Mouse (Mus musculus) ES-CJ7 (cell line): ENCODE measurements around the gene Sh2d7.

Experiments
- DNase-seq: peaks from one replicate; pipeline ENCODE4 v3.0.0; 2011; ENCODE audit warnings: low read depth, low spot score

Gene Sh2d7

DNA sequence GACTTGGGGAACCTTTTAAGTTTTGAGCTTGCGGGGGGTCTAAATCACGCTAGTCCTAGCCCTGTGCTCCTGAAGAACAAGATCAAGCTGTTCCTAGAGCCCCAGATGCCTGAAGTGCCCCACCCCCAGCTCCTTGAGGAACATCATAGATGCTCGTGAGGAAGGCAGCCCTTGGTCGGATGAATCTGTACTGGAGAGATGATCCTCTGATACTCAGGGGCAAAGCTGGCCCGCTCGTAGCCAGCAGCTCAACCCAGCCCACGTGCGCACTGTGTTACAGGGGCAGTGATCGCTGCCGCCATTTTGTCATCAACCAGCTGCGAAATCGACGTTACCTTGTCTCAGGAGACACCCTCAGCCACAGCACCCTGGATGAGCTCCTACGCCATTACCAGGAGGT lies at the start of gene Sh2d7:
TSS of gene Sh2d7 (plus strand) at position 301 of the 400 bp plus-strand sequence.
- no peak for DNase-seq

DNA sequence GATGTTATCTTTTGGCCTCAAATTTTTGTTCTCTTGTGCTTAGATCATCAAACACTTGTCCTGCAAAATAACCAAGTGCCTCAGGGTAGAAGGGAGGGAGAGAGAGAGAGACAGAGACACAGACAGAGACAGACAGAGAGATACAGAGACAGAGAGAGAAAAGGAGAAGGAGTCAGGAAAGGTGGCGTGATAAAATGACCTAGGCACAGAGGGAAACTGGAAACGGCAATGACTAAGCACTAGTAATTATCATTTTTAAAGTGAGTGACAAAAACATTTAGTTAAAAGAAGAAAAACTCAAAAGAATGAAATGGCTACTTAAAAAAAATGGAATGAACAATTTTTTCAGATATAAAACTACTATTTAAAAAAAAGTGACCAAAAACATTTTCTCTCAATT lies 49.2 kb upstream of the Sh2d7 start:
- no peak for DNase-seq

DNA sequence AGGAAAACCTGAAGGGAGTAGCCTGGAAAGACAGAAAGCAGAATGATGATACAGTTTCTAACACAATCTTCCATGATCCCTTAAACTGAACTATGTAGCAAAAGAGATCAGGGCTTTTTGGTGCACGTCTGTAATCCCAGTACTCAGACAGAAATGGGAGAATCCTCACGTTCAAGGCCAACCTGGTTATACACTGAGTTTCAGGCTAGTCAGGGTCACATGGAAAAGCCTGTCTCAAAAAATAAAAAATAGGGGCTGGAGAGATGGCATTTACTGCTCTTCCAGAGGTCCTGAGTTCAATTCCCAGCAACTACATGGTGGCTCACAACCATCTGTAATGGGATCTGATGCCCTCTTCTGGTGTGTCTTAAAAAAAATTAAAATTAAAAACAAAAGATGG lies 48.4 kb upstream of the Sh2d7 start:
- DNase-seq: no peak

DNA sequence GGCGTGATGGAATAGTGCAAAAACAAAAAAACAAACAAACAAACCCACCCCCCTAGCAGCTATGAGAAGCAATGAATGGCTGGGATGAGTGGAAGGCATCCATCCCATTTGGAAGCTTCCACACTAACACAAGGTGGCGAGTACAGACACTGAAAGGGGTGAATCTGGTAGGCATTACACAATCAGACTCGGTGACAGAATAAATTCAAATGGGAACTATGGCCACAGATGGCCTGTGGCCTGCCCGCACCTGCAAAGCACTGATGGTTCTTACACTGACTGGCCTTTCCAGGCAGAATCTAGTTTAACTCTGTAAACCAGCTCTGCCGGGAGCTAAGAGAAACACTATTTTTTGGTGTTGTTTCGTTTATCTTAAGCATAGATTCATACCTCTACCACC lies 39.5 kb upstream of the Sh2d7 start:
- DNase-seq: no peak

DNA sequence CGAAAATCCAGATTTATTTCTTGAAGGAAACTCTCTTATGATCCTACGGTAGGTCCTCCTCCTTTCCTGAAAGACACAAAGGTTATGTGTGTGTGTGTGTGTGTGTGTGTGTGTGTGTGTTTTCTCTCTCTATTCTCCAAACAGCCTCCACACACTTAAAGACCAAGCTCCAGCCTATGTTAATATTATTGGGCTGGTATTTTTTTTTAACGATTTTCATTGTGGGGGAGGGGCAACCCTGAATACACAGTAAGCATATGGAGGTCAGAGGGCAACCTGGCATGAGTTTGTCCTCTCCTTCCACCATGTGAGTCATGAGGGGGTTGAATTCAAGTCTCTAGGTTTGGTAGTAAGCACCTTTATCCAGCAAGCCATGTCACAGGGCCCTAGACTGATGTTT lies 39.0 kb upstream of the Sh2d7 start:
- no peak for DNase-seq

DNA sequence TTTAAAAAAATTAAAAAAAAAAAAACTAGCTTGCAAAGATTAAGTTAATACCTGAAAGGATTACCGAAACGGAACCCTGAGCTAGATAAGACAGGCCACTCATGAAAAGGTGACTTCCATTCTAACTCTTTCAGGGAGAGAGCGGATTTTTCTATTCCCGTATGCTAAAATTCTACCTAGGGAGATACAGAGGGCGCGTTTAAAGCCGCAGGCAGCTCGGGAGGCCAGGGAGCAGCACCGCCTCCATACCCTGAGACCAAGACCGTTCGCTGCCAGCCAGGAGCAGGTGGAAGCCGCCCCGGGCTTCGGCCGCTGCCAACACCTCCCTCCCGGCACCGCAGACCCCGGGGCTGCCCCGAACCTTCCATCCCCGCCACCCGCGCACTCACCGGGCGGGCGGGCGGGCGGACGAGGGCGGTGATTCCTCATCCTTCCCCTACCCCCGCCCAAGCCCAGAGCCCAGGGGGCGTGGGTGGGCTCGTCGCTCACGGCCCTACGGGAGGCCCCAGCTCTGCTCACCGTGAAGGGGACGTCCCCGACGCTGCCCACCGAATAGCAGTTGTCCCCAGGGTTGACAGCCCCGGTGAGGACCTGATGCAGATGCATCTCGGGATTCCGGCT lies 37.8 kb upstream of the Sh2d7 start:
- peak; percentile 26 for DNase-seq

DNA sequence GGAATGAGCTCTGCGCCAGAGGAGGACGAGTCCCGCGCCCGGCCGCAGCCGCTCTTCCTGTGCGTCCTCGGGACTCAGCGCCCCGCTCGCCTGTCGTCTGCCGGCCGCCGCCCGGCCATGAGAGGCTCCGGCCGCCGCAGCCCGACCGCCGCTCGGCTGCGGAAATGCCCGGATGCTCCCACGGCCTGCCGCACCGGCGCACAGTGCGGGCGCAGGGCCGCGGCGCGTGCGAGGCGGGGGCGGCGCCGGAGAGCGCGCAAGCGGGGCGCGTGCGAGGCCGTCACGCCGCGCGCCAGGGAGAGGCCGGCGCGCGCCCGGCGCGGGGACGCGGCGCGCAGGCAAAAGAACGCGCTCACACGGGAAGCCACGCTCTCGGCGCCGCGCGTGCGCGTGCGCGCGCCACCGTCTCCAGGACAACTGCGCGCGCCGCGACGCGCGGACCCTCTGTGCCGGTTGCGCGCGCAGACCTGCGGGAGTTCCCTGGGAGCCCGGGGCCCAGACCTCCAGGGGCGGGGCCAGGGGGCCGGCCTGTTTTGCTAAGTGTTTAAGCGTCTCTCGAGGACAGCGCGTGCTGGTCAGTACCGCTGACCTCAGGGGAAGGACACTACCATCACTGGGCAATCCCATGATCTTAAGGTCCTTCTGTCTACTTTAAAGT lies 37.2 kb upstream of the Sh2d7 start, which contains the start of gene Dmxl2:
TSS of gene Dmxl2 (minus strand) at position 174 of the 658 bp plus-strand sequence.
- peak; percentile 90 for DNase-seq

DNA sequence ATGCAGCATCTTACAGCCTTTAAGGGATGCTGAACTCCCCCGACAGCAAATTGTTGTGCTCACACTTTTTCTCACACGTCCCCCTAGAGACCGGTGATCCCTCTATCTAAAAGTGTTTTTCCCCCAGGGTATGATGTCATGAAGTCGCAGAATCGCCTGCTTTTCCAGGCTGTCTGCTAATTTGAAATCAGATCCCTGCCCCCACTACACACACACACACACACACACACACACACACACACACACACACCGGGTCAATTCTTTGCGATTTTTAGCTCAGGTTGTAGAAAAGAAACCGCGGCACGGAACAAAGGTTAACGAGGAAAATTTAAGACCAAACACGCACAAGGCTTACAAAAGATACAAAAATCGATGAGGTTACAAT lies 36.7 kb upstream of the Sh2d7 start:
- no peak for DNase-seq

DNA sequence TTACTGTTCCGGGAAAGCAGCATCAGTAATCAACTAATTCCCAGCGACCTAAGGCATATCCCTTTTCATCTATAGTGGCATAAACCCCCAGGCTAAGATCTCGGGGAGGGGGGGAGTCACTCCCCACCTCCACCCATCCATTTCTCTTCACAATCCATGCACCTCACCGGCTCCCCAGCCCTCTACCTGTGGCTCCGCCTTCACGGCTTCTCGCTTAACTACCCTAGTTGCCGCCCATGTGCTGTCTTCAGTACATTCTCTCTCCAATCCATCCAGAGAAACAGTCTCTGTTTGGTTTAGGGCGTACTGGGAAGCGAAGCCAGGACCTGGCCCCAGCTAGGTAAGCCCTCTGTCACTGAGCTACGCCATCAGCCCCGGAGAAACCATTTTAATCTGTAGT lies 35.9 kb upstream of the Sh2d7 start:
- DNase-seq: peak; percentile 40

DNA sequence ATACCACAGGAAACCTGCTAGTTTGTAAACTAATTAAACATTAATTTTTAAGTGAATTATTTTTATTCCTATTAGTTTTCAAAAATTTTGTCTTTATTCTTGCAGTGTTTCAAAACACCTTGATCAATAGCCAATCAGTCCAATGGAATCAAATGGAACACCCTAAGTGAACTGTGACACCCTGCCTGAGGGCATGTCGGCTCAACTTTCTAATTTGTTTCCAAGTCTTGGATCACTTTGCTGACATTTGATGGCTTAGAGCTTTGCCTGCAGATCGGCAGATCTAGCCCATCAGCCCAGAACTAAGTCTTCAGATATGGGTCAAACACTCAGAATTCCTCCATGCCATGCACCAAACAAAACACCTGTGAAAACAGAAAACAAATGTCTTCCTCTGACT lies 22.8 kb upstream of the Sh2d7 start:
- DNase-seq: no peak

DNA sequence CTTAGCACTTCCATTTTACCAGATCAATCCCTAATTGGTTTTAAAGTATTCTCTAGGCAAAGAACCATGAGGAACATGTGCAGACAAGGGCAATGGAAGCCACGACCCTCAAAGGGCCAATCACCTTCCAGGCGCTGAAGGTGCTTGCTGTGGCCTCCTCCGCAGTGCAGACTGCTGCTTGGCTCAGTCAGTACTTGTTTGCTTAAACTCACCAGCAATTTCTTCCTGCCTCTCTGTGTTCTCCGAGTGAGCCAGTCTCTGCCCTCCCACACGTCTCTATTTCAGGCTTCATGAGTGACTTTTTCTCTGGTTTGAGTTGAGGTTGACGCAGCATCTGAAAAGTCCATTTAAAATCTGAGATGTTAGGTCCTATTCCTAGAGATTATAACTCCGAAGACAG lies 19.9 kb upstream of the Sh2d7 start:
- DNase-seq: no peak

DNA sequence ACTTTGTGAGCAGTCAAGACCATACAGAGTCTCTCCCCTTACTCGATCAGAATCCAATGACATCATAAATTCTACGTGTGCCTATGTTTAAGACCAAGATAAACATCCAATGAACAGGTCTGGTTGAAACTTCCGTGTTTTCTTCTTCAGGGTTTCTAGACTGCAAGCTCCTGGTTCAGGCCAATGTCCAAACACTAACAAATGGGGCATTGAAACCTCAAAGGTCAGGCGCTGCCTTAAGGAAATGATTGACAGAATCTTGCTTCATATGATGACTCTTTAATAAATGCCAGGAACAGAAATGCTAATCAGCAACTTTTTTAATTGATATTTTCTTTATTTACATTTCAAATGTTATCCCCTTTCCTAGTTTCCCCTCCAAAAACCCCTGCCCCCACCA lies 18.5 kb upstream of the Sh2d7 start:
- no peak for DNase-seq

DNA sequence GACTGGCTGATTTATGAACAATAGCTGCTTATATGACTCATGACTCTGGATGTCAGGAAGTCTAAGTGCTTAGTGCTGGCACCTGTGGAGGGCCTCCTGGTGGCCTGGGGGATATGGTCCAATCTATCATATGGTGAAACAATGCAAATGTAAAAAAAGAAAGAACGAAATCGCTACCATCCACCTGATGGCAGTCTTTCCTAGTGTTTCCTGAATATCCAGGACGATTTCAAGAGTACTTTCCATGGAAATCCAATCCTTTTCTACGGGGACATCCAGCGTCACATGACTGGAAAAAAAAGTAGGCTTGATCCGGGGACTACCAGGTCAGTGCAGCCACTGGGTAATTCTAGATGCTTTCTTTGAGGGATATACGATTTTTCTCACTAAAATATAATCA lies 11.1 kb upstream of the Sh2d7 start:
- no peak for DNase-seq

DNA sequence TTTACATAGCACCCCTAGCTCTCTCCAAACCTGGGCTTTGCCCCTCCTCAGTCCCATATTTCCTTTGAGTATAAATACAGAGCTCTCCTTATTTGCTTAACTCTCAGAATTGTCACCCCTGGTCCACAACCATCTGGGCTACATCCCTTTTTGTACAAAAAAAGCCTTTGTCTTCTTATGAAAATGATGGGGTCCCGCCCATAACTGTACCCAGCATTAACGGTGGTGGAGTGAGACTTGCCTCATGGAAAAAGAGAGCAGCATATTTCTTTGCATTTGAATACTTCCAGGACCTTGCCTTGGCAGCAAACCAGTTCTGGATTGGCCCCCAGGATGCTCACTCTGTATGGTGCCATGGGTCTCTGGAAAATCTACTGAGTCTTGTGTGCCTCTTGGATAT lies 8.8 kb upstream of the Sh2d7 start:
- no peak for DNase-seq

DNA sequence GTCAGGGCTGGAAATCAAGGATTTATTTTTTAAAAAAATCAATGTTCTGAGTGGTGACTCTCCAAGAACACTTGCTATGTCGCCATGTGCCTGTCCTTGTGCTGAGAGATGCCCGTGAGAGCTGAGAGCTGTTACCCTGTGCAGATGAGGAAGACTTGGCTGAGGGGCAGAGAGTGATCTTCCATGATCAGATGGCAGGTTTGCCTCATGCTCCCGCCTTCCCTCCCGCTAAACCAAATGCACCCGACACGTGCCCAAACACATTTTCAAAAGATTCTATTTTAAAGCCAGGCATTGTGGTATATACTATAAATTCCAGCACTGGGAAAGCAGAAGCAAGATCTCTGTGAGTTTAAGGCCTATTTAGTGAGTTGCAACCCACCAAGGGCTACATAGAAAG lies 7.9 kb upstream of the Sh2d7 start:
- no peak for DNase-seq

DNA sequence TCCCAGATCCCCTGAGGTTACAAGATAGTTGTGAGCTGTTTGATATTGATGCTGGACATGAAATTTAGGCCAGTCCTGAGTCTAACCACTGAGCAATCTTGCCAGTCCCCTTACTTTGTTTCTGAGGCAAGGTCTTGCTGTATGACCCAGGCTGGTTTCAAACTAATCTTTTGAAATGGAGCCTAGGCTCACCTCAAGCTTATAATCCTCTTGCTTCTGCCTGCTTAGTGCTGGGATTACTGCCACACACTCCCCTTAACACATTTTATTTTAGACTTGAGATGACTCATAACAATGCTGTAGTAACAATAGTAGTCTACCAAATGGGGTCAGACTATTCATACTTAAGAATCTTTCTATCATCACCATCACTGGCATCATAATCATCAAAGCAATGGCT lies 7.4 kb upstream of the Sh2d7 start:
- DNase-seq: no peak

DNA sequence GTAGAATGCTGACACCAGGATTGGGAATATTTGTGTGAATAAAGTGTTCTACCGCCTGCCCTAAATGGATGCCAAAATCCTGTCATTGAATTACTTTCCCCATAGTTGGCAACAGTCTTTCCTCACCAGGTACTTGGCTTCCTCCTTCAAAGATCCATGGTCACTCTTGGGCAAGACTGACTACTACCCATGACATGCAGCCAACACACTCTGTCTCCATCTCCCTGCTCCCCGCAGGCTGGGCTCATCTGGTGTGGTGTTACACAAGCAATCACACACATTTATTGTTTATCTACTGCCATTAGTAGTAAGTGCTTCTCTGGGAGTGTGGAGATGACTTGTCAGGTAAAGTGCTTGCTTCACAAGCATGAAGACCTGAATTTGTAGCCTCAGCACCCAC lies 5.9 kb upstream of the Sh2d7 start:
- no peak for DNase-seq

DNA sequence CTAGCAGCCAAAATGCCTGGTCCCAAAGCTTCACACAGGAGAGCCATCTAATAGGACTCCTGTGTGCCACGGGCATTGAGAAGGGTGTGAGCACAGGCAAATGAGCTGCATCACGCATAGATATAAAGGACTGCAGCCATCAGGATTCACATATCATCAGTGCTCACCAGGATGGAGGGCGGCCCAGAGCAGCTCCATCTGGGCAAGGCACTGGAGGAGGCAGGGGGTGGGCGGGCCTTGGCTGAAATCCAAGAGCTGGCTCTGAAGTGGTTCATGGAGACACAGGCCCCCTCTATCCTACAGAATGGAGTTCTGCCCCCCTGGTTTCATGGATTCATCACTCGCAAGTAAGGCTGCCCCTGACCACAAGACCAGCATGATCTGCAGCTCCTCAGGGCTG lies 4.8 kb upstream of the Sh2d7 start:
- DNase-seq: no peak

DNA sequence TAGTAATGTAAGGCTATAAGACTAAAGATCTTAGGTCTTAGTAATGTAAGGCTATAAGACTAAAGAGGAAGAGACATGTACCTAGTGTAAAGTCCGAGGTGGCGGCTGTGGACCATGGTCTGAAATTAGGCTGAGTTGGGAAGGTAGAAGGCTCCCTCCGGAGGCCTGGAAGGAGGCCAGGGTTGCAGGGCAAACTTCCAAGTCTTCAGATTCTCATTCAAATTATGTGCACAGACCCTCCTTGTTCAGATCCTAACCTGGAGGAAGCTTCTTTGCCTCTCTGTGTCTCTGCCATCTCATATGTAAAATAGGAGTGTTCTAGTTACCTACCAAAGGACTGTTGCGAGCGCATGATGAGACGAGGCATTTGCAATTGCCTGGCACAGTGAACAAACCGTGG lies 2.5 kb upstream of the Sh2d7 start:
- no peak for DNase-seq

DNA sequence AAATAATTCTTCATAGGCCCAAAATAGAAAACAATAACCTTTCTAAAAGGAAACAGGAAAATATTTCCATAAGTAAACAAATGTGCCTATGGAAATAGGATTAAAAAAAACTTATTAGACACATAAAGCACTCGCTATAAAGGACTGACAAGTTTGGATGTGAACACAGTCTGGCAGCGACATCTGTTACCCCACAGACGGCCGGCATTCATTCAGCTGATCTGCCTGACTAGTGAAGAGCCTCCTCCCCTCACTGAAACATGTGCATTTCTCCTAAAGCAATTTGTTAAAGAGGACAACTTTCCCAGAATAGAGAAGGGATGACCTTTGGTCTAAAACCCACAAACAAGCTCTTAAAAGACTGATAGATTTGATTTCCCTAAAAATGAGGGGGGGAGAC lies 1.8 kb upstream of the Sh2d7 start:
- no peak for DNase-seq

DNA sequence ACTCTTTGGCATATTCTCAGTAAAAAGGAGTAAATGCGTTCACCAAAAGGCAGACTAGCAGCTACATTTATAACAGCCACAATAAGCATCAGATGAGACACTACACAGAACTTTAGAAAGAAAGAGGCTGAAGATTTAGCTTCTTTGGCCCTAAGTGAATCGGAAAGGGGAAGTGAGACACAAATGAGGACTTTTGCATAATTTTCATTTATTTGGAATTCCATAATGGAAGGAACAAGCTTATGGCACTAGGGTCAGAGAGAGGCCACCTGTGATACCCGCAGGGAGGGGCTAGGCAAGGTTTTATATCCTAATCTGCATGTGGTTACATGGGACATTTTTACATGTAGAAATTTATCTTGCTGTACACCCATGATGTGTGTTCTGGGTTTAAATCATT lies 1.3 kb upstream of the Sh2d7 start:
- no peak for DNase-seq

DNA sequence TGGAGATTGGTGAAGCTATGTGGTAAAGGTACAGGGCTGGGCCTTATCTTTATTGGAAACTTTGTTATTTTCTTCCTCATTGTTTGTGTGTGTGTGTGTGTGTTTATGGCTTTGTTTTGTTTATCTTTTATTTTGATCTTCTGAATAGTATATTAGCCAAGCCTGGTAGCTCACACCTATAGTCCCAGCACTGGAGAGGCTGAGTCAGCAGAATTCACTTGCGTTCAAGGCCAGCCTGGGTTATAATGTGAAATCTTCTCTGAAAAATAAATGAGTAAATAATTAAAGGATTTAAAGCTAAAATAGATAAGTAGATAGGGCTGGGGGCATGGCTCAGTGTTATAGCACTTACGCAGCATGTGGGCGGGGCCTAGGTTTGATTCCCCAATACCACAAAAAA lies 540 bp upstream of the Sh2d7 start:
- no peak for DNase-seq

DNA sequence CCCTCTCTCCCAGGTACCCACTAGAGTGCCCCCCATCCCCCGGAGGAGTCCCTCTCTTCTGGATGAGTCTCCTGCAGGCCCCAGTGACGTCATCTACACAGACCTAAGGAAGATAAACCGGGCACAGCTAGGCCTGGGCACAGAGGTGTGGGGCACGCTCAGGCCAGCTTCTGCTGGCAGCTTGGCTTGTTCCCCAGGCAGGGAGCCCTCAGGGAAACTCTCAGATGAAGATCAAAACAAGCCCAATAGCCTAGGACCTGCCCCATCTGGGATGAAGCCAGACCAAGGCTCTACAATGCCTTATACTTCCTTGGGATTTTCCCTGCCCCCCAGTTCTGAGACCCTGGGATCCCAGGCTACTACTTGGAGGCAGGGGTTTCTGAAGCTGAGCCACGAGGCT lies 2.0 kb downstream of the Sh2d7 start:
- DNase-seq: no peak
